Mouse (Mus musculus): Measurements from ENCODE around the gene Rars2. TPM values are rescaled to one million over a fixed set of nuclear protein-coding genes. Genes with fewer than 3 reads are reported as not detected.

The Rars2 gene
- polyA plus RNA-seq, 1 experiment from 2014 or later, result 49.4 TPM

DNA sequence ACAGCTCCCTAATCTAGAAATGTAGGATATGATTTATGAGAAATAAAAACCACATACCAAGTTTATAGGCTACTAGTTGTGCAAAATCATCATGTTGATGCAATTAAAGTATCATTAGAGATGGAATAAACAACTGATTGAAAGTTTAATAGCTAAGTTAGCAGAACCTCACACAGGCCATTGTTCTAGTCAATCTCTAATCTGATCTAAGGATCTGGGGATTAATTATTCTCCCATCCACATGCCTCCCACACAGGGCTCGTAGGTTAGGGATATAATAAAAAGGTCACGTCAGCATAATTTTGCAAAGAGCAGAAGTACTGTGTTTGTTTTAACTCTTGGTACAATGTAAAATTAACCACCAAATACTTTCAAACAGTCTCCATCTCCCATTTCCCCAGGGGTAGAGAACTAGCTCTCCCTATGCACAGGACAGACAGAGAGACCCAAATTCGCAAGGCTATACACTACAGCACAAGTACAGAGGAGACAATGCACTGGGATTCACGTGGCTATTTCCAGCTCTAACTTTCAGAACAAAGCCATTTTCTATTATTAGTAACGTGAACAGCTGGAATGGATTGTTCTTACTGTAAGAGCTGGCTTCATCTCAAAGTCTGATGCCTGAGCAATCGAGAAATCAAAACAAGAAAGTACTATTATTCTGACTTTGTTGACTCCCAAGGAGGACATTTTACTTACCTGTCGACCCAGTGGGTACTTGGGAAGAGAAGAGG lies 29.7 kb upstream of the Rars2 start:
- no peak for ATAC-seq
- H3K27ac ChIP-seq (ENCODE audit: low read depth, low read length), result no peak overlapping the region

DNA sequence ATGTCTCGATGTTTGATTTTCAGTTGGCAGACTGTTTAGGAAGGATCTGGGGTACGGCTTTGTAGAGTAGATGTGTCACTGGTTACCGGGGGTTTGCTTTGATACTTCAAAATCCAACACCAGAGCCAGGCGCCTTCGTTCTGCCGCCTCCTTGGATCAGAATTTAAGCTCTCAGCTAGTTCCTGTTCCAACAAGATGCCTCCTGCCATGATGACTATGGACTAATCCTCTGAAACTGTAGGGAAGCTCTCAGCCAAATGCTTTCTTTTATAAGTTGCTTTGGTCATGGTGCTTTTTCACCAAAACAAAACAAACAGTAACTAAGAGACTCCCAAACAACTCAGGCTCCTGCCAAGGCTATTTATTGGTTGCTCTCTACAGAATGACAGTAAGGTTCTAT lies 11.6 kb upstream of the Rars2 start:
- peak; percentile 65; the same call in 1 of the 2 replicates for ATAC-seq
- Histone ChIP-seq H3K27me3 (replicated peaks; ENCODE audit: control insufficient read depth, insufficient read depth, low read length) (no peaks in the 10 kb centered on the region), H3K27ac (ENCODE audit: low read depth, low read length) (no peak overlapping the region), H3K36me3 (ENCODE audit: control insufficient read depth, insufficient read depth, low read length) (peaks cover 20% of the 10 kb centered on the region), H3K4me1 (ENCODE audit: control insufficient read depth, insufficient read depth, low read depth, low read length) (no peaks in the 10 kb centered on the region), H3K4me3 (ENCODE audit: low read length) (no peak overlapping the region), H3K9ac (ENCODE audit: low read depth, low read length) (no peak overlapping the region), H3K4me2 (ENCODE audit: low read length) (no peak overlapping the region), H3K9me3 (ENCODE audit: control insufficient read depth, low read length) (no peaks in the 10 kb centered on the region)
- WGBS, result 82% methylated on average over 6 of the region's 6 CpGs

More for the DNA sequence above, 29.7 kb upstream of the Rars2 start:
- Histone ChIP-seq H3K4me1 (ENCODE audit: control insufficient read depth, insufficient read depth, low read depth, low read length) (no peaks in the 10 kb centered on the region), H3K4me2 (ENCODE audit: low read length) (no peak overlapping the region), H3K4me3 (ENCODE audit: low read length) (no peak overlapping the region), H3K27me3 (replicated peaks; ENCODE audit: control insufficient read depth, insufficient read depth, low read length) (no peaks in the 10 kb centered on the region), H3K9me3 (ENCODE audit: control insufficient read depth, low read length) (no peaks in the 10 kb centered on the region), H3K36me3 (ENCODE audit: control insufficient read depth, insufficient read depth, low read length) (peaks cover 22% of the 10 kb centered on the region), H3K9ac (ENCODE audit: low read depth, low read length) (no peak overlapping the region)
- WGBS, result 81% methylated on average over 7 of the region's 7 CpGs

DNA sequence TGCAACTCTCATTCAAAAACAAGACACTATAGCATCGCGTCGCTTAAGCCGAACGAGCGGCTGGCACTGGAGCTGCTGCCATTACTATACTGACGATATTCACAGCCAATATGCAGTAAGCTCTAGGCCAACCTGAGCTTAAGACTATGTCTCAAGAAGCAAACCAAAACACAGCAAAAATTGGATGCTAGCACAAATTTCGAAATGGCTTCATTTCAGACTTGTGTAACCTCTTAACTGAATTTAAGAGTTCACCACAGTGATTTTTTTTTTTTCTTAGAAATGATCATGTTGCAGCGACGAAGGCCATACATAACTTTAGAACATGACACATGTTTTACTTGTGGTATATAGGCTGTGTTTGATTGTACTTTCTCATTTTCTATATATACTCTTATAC lies 8.1 kb upstream of the Rars2 start:
- Histone ChIP-seq H3K9me3 (ENCODE audit: control insufficient read depth, low read length) (no peaks in the 10 kb centered on the region), H3K4me3 (ENCODE audit: low read length) (no peak overlapping the region), H3K4me1 (ENCODE audit: control insufficient read depth, insufficient read depth, low read depth, low read length) (no peaks in the 10 kb centered on the region), H3K36me3 (ENCODE audit: control insufficient read depth, insufficient read depth, low read length) (peaks cover 14% of the 10 kb centered on the region), H3K9ac (ENCODE audit: low read depth, low read length) (no peak overlapping the region), H3K4me2 (ENCODE audit: low read length) (no peak overlapping the region), H3K27ac (ENCODE audit: low read depth, low read length) (no peak overlapping the region), H3K27me3 (replicated peaks; ENCODE audit: control insufficient read depth, insufficient read depth, low read length) (no peaks in the 10 kb centered on the region)
- no peak for ATAC-seq
- WGBS, result 96% methylated on average over 10 of the region's 10 CpGs

DNA sequence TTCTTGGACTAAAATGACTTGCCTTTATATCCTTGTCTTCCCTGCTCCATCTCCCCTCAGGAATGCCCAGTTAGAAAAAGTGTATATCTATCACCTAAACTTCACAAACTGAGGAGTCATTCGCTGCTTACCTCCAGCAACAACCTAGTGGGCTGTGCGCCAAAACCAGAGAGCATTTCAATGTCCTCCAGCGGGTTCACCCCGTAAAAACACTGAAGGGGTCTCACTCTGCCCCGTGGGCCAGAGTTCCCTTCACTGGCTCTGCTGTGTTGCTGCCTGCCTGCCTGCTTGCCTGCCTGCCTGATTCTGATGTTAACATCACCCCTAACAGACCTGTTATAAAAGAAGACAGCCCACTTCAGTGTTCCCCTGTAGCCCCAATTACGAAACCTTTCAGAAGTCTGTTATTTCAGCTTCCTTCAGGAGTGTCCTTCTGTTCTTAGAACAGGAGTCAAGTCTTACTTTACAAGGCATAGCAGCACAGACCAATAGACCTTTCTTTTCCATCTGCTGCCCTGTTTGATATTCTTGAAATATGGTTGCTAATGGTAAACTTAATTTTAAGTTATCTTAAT lies 1.1 kb upstream of the Rars2 start:
- ATAC-seq, result no peak
- no peaks in the 10 kb centered on the region for H3K36me3 ChIP-seq (ENCODE audit: control insufficient read depth, insufficient read depth, low read length)

DNA sequence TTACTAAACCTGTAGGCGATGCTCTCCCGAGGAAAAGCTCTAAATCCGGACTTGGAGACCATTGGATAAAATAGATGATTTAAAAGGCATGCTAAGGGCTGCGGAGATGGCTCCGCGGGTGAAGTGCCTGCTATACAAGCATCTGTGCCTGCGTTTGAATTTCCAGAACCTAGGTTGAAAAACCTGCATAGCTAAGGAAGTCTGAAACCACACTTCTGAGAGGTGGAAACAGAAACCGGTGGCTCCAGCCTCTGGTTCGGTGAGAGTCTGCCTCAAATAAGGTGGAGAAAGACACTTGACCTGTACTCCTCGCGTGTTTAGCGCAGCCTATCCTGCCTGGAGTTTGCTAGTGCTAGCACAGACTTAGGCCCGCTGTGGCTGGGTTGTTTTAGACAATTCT lies 546 bp downstream of the Rars2 start:
- H3K9ac ChIP-seq (ENCODE audit: low read depth, low read length), result peak overlapping the region; percentile 89
- peak; percentile 40 for ATAC-seq

More for the DNA sequence above, 1.1 kb upstream of the Rars2 start:
- Histone ChIP-seq H3K27ac (ENCODE audit: low read depth, low read length) (no peak overlapping the region), H3K4me3 (ENCODE audit: low read length) (peak overlapping the region; percentile 85), H3K27me3 (replicated peaks; ENCODE audit: control insufficient read depth, insufficient read depth, low read length) (no peaks in the 10 kb centered on the region), H3K4me1 (ENCODE audit: control insufficient read depth, insufficient read depth, low read depth, low read length) (peaks cover 19% of the 10 kb centered on the region), H3K9me3 (ENCODE audit: control insufficient read depth, low read length) (no peaks in the 10 kb centered on the region), H3K9ac (ENCODE audit: low read depth, low read length) (peak overlapping the region; percentile 89), H3K4me2 (ENCODE audit: low read length) (peak overlapping the region; percentile 80)
- WGBS, result 66% methylated on average over 6 of the region's 6 CpGs

DNA sequence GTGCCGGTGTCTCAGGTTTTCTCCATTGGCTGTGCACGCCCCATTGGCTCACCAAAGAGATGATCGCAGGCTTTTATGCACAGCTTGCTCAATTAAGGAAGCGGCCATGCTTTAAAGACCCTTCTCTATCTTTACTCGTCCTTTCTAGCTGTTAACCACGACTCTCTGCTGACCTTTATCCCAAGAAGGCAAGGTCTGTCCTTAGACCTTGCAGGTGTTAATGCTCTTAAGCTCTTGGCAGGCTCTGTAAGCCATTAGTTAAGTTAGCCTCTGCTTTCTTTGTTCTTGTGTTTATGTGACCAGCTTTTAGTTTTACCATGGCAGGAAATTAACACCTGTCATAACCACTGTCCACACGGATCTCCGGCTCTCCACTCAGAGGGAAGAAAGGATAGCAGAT lies 1.4 kb downstream of the Rars2 start:
- no peaks in the 10 kb centered on the region for H3K36me3 ChIP-seq (ENCODE audit: control insufficient read depth, insufficient read depth, low read length)
- no peaks in the 10 kb centered on the region for H3K9me3 ChIP-seq (ENCODE audit: control insufficient read depth, low read length)
- H3K27ac ChIP-seq (ENCODE audit: low read depth, low read length), result peak overlapping the region; percentile 23; the same call in 1 of the 2 replicates
- WGBS, result 50% methylated on average over 8 of the region's 8 CpGs
- no peak for ATAC-seq
- peaks cover 19% of the 10 kb centered on the region for H3K4me1 ChIP-seq (ENCODE audit: control insufficient read depth, insufficient read depth, low read depth, low read length)
- peak overlapping the region; percentile 89 for H3K9ac ChIP-seq (ENCODE audit: low read depth, low read length)
- H3K4me2 ChIP-seq (ENCODE audit: low read length), result peak overlapping the region; percentile 80
- no peaks in the 10 kb centered on the region for H3K27me3 ChIP-seq (replicated peaks; ENCODE audit: control insufficient read depth, insufficient read depth, low read length)
- H3K4me3 ChIP-seq (ENCODE audit: low read length), result peak overlapping the region; percentile 85

More for the DNA sequence above, 546 bp downstream of the Rars2 start:
- H3K9me3 ChIP-seq (ENCODE audit: control insufficient read depth, low read length), result no peaks in the 10 kb centered on the region
- H3K4me1 ChIP-seq (ENCODE audit: control insufficient read depth, insufficient read depth, low read depth, low read length), result peaks cover 19% of the 10 kb centered on the region
- H3K4me3 ChIP-seq (ENCODE audit: low read length), result peak overlapping the region; percentile 85
- H3K27me3 ChIP-seq (replicated peaks; ENCODE audit: control insufficient read depth, insufficient read depth, low read length), result no peaks in the 10 kb centered on the region
- no peaks in the 10 kb centered on the region for H3K36me3 ChIP-seq (ENCODE audit: control insufficient read depth, insufficient read depth, low read length)
- peak overlapping the region; percentile 80 for H3K4me2 ChIP-seq (ENCODE audit: low read length)
- 2% methylated on average over 13 of the region's 13 CpGs for WGBS
- peak overlapping the region; percentile 87 for H3K27ac ChIP-seq (ENCODE audit: low read depth, low read length)

DNA sequence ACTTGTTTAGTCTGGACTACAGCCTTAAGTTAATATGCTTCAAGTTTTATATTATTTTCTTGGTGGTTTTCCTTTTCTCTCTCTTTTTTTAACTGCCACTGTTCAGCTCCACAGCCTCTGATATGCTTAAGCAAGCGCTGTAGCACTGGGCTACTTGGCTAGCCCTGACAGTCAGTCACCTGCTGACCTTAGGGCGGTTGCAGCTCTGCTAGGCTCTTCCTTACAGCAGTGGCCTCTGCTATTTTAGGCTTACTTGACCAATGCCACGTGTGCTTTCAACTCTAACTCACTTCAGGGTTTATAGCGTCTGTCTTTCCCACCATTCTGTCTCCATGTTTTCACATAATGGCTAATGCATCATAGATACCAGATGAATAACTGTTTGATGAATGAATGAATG lies 10.8 kb downstream of the Rars2 start:
- WGBS, result 88% methylated on average over 4 of the region's 4 CpGs
- H3K27me3 ChIP-seq (replicated peaks; ENCODE audit: control insufficient read depth, insufficient read depth, low read length), result no peaks in the 10 kb centered on the region
- H3K27ac ChIP-seq (ENCODE audit: low read depth, low read length), result no peak overlapping the region
- ATAC-seq, result no peak
- H3K4me1 ChIP-seq (ENCODE audit: control insufficient read depth, insufficient read depth, low read depth, low read length), result no peaks in the 10 kb centered on the region
- H3K9me3 ChIP-seq (ENCODE audit: control insufficient read depth, low read length), result no peaks in the 10 kb centered on the region
- H3K4me3 ChIP-seq (ENCODE audit: low read length), result no peak overlapping the region
- no peak overlapping the region for H3K9ac ChIP-seq (ENCODE audit: low read depth, low read length)
- H3K36me3 ChIP-seq (ENCODE audit: control insufficient read depth, insufficient read depth, low read length), result peaks cover 4% of the 10 kb centered on the region; the same call in 1 of the 2 replicates
- no peak overlapping the region for H3K4me2 ChIP-seq (ENCODE audit: low read length)

DNA sequence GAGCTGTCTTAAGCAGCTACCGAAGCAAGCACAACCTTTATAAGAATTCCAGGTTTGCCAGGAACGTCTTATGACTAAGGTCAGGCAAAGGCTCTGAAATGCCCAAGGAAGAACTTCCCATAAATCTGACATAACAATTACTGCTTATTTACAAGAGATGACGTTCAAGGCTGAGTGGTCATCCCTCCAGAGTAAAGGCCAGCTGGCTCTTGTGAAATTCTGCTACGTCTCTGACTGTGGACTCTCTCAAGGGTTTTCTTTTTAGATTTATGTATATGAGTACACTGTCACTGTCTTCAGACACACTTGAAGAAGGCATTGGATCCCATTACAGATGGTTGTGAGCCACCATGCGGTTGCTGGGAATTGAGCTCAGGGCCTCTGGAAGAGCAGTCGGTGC lies 11.6 kb downstream of the Rars2 start:
- H3K27me3 ChIP-seq (replicated peaks; ENCODE audit: control insufficient read depth, insufficient read depth, low read length), result no peaks in the 10 kb centered on the region
- no peak overlapping the region for H3K9ac ChIP-seq (ENCODE audit: low read depth, low read length)
- 93% methylated on average over 6 of the region's 6 CpGs for WGBS
- H3K4me3 ChIP-seq (ENCODE audit: low read length), result no peak overlapping the region
- H3K27ac ChIP-seq (ENCODE audit: low read depth, low read length), result no peak overlapping the region
- no peaks in the 10 kb centered on the region for H3K9me3 ChIP-seq (ENCODE audit: control insufficient read depth, low read length)
- no peaks in the 10 kb centered on the region for H3K4me1 ChIP-seq (ENCODE audit: control insufficient read depth, insufficient read depth, low read depth, low read length)
- no peak overlapping the region for H3K4me2 ChIP-seq (ENCODE audit: low read length)
- H3K36me3 ChIP-seq (ENCODE audit: control insufficient read depth, insufficient read depth, low read length), result peaks cover 7% of the 10 kb centered on the region; the same call in 1 of the 2 replicates
- ATAC-seq, result no peak

DNA sequence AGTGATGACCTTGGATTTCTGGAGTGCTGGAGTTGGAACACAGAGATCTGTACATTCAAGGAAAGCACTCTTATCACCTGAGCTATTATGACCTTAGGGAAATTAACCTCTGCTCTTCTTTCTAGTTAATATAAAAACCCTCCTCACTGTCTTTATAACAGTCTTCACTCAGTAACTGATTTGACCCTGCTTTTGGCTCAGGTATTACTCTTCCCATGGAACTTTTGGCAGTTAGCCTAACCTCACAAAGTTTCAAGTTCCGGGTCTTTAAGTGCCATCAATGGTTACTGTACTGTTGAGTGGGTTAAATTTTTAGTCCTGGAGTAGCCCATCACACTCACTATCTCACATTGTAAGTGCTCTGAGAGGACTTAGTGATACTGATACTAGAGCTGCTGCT lies 15.2 kb downstream of the Rars2 start:
- Histone ChIP-seq H3K36me3 (ENCODE audit: control insufficient read depth, insufficient read depth, low read length) (peaks cover 11% of the 10 kb centered on the region), H3K9me3 (ENCODE audit: control insufficient read depth, low read length) (no peaks in the 10 kb centered on the region)
- WGBS, result 93% methylated on average over 1 of the region's 1 CpGs

More for the DNA sequence above, 15.2 kb downstream of the Rars2 start:
- Histone ChIP-seq H3K27me3 (replicated peaks; ENCODE audit: control insufficient read depth, insufficient read depth, low read length) (no peaks in the 10 kb centered on the region), H3K27ac (ENCODE audit: low read depth, low read length) (no peak overlapping the region), H3K4me2 (ENCODE audit: low read length) (no peak overlapping the region), H3K9ac (ENCODE audit: low read depth, low read length) (no peak overlapping the region), H3K4me1 (ENCODE audit: control insufficient read depth, insufficient read depth, low read depth, low read length) (no peaks in the 10 kb centered on the region), H3K4me3 (ENCODE audit: low read length) (no peak overlapping the region)
- no peak for ATAC-seq
